Mouse (Mus musculus) left cerebral cortex, adult 11 months (tissue): ENCODE measurements around the gene Klhl26.

Experiments used
- DNase-seq: peaks from one replicate; pipeline ENCODE4 v3.0.0; 2022; ENCODE audit warnings: low spot score

The Klhl26 gene

DNA sequence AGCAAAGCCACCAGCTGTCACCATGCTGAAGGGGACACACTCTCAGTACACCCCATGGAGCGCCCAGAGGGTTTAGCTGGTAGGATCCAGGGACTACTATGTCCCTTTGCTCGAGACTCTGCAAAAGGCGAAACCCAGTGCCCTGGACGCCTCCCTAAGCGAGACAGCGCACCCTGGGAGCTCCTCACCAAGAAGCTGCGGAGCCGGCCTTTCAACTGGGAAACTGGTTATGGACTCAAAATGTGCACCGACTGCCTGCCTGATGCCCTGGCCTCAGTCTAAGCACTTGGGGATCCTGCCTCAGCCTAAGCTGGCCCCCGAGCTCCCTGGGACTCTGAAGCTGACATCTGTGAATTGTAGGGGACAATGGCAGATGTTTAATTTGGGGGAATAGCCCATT lies 67.7 kb downstream of the Klhl26 start:
- DNase-seq: no peak

DNA sequence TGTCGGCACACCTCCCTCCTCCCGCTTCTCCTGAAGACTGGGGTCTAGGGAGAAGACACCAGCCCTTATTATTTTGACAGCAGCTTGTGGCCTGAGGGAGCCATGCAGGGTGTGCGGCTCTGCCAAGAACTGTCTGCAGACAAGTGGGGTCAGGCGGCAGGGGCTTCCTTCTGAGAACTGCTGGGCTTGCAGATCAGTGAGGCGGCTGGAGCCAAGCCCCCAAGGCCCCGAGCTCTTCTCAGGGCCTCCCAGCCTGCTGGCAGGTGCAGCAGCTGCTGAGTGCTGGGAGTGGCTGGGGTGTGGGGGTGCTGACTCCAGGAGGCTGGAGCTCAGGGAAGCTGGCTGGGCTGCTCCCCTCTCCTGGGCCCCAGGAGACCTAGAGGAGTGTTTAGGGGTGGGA lies 68.5 kb downstream of the Klhl26 start:
- DNase-seq: no peak

DNA sequence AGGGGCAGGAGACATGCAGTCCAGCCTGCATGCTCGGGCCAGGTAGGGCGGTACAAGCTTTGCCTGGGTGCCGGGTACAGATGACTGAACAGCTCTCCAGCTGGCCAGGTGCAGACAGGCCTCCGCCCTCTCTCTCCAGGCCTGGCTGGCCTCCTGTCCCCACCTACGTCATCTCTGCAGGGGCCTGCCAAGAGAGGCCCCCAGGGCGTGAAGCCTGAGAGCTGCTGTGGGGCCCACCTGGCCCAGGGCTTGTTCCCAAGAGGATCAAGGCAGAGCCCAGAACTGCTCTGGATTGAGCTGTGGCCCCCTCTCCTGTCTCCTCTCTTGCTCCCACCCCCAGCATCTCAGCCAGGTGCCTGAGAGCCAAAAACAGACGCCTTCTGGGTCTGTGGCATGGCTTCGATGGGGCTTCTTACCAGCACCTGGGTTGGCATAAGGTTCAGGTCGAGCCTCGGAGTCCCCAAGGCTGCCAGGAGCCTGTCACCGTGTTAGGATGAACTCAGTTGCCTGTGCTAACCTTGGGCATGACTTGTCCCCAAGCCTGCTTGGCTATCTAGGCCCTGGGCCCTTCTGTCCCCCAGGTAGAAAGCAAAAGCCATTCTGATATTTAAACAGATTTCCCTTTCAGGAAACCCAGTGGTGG lies 70.2 kb downstream of the Klhl26 start:
- no peak for DNase-seq

DNA sequence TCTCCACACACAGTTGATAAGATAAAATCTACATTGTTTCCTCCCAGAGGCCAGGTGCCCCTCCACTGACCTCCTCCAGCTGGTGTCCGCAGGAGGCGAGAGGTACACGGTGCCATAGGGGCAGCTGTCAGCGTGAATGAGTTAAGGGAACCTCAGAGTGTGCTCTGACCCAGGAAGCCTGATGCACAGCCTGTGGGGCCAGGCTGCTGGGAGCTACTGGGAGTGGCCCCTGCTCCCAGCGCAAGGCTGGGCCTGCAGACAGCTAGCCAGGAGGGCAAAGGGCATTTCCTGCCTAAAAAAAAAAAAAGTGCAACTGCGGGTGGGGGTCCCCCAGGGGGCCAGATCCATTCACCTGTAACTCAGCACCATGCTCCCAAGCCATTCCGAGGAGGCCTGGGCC lies 71.6 kb downstream of the Klhl26 start:
- no peak for DNase-seq

DNA sequence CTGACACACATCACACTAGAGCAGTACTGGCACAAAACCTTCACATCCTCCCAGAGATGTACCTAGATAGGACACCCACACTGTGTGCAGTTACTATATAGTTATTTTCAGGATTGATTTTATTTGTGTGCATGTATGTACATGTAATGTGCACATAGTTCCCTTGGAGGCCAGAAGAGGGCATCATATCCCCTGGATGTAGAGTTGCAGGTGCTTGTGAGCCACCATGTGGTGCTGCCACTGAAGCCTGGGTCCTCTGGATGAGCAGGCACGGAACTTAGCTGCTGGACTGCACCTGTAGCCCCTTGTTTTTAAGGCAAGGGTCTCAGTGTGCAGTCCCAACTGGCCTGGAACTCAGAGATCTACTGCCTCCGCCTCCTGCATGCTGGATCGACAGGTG lies 72.6 kb downstream of the Klhl26 start:
- no peak for DNase-seq
